Mouse (Mus musculus) kidney, postnatal 36 days (tissue): ENCODE measurements around the gene Aldh3b2.
A peak's percentile ranks its signal among the peaks of the same experiment; 100 is the strongest.
"Not testable (repeated sequence)": the region's sequence is repeated elsewhere in the genome, so short reads cannot be mapped to it uniquely, and the experiment has no call there.

Experiments
- DNase-seq, 2 experiments: peaks; one replicate each; pipeline ENCODE4 v3.0.0; 2021 to 2022; ENCODE audit warnings: mixed read lengths in 2 of 2

Gene Aldh3b2

DNA sequence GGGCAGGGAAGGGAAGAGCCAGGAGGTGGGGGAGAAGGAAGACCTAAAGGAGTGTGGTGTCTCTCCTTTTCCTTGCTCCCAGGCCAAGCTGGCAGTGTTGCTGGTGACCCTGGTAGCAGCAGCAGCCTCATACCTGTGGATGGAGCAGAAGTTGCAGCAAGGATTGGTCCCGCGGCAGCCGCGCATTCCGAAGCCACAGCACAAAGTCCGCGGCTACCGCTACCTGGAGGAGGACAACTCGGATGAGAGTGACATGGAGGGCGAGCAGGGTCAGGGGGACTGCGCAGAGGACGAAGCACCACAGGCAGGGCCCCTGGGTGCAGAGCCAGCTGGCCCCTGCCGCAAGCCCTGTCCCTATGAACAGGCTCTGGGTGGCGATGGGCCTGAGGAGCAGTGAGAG is 23.6 kb upstream of the Aldh3b2 start:
- peak; percentile 44 to 68 for DNase-seq

DNA sequence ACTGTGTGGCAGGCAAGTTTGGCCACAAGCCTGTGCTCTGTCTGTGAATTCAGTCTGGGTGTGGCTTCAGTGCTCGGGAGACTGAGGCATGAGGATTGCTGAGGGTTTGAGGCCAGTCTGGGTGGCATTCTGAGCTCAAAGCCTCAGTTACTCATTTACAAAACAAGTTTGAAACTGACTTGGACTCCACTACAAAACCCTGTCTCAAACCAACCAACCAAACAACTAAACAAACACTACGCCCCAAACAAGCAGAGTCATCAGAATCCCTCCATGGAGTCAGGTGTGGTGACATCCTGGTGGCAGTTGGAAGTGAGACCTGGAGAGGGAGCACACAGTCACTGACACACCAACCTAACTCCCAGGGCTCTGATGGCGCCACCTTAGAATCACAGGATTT is 21.8 kb upstream of the Aldh3b2 start:
- peak; percentile 53 to 54 for DNase-seq

DNA sequence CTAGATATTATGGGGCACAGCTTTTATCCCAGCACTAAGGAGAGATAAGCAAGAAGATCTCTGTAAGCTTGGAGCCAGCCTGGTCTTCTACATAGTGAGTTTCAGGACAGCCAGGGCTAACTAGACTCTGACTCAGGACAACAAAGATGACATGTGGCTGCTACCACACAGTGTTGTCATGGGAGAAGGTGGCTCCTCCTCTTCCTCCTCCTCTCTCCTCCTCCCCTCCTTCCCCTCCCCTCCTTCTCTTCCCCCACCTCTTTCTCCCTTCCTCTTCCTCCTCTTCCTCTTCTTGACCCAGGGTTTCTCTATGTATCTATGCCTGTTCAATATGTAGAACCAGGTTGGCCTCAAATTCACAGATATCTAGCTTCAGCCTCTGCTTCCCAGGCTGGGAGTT is 20.7 kb upstream of the Aldh3b2 start:
- no peak for DNase-seq

DNA sequence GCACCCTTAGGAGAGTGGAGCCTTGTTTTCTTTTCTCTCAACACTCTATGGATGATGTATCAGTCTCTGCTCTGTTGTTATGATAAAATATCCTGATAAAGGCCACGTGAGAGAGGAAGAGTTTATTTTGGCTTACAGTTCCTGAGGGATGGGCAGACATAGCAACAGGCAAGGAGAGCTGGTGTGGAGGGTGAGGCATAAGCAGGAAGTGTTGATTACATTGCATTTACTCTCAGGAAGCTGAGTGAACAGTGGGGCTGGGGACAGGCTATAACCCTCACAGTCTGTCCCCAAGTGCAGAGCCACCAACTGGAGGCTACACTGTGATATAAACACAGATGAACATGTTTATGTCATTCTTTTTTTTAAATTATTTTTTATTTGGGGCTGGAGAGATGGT is 20.0 kb upstream of the Aldh3b2 start:
- no peak for DNase-seq

DNA sequence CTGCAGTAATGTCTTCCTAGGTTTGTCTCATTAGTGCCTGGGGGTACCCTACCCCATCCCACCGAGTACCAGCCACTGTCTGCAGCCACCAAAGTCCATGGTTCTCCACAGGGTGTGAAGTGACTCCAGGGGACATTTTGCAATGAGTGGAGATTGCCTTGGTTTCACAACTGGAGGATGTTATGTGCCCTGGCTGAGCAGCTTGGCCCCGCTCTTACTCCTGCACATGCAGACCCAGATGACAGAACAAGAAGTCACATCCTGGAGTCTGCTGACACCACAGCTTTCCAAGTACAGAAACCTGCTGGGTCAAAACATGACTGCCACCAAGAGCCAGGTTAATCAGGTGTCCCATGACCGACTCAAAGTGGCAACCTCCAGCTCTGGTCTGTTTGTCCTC is 17.1 kb upstream of the Aldh3b2 start:
- peak; percentile 26 to 33 for DNase-seq

DNA sequence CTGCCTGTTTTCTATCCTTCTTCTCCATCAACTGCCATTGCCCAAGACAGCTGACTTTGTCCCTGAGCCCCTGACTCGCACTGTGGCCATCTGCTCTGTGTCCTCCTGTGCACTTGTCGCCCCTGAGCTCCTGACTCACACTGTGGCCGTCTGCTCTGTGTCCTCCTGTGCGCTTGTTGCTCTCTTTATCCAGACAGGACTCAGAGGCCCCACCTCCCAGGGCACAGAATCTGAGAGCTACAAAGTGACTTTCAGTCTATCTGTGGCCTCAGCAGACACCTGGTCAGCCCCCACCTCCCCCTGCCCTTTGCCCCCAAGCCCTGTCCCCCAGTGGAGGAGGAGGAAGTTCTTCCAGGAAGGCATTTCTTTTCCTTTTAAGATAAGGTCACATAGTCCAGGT is 16.3 kb upstream of the Aldh3b2 start:
- DNase-seq, result peak in 1 of 2 experiments; percentile 48

DNA sequence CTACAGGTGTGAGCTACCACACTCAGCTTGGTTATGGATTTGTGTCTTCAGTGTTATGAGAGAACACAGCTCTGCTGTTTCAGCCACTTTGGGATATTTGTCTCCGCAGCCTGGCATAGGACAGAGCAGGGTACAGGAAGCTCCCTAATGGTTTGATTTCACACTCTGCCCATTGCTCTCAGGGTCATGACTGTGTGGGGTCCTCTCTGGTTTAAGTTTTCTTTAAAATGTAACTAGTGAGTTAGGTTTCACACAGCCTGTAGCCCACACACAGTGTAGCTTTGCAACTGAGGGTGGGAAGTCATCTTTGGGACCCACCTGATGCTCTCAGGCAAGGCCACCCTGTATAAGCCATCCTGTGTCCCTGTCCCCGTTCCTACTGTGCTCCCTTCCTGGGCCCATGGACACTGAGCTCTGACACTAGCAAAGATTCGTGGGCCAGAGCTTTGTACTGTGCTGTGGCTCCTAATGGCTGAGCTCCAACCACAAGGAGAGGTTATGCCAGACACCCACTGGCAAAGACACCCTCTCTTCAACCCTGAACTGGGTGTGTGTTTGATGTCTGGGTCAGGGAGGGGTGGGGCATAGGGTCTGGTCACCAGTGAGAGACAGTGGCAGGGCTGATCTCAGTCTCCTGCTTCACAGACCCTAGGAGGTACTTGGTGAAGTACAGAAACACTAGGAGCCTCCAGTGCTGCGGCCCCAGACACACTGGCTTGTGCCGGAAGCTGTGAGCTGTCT is 14.7 kb upstream of the Aldh3b2 start:
- peak; percentile 42 to 54 for DNase-seq

DNA sequence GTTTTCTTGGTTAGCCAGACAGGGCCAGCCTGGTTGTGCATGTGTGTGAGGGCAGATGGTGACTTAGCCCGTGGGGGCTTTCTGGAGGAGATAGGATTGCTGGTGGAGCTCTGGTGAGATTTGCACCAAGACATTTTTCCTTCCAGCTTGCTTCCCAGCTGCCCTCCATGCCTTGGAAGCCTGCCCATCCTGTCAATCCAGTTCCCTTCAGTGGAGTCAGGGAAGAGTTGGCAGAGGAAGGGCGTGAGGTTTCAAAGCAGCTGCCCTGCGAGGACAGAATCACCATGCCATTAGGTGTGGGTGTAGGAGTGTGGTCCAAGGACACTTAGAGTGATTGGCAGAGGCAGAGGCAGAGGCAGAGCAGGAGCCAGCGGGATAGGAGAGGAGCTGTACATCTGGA is 13.7 kb upstream of the Aldh3b2 start, which contains the start of gene Aldh3b3:
Gene Aldh3b3 (plus strand): TSS at position 176 of the 400 bp plus-strand sequence.
- peak; percentile 40 to 65 for DNase-seq

DNA sequence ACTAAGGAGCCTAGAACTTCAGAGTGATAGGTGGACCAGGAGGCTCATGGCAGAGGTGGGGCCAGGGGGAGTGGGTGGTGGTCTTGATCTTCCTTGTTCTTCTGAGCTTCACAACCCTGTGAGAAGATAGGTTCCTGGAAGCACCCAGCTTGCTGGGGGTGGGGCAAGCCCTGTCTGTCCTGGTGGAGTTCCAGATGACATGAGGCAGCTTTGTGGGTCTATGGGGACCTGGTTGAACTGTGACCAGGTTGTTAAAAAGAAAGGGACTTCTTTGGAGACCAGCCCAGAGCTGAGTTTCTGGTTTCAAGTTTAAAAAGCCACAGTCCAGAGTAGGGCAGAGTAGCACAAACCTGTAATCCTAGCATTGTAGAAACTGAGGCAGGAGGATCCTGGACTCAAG is 13.1 kb upstream of the Aldh3b2 start:
- DNase-seq, result peak; percentile 66 to 79

DNA sequence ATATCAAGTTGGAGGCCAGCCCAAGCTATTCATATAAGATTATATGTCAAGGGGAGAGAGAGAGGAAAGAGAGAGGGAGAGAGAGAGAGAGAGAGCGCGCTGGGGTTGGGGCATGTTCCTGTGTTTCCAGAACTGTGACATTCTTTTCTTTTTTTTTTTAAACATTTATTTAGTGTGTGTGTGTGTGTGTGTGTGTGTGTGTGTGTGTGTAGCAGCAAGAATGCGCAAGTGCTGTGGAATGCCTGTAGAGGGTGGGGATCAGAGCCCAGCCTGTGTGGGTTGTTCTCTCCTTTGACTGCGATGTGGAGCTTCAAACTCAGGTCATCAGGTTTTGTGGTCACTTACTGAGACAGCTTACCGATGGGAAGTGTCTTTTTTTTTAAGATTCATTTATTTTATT is 11.9 kb upstream of the Aldh3b2 start:
- no peak for DNase-seq

DNA sequence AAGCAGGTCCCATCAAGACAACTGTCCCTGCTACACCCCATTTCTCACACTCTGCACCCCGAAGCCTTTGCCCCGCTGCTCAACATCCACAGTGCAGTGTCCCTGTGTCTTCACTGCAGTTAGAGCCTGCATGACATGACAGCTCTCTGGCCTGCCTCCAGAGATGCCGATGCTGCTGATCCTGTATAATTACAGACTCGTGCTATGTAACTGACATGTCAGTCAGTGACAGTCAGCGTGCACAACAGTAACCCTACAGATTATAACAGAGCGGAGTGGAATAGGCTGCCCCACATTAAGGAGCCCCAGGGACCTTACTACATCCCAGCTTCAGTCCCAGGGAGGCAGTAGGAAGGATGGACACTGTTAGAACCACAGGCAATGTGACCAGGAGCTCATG is 10.3 kb upstream of the Aldh3b2 start:
- not testable (repeated sequence) for DNase-seq

DNA sequence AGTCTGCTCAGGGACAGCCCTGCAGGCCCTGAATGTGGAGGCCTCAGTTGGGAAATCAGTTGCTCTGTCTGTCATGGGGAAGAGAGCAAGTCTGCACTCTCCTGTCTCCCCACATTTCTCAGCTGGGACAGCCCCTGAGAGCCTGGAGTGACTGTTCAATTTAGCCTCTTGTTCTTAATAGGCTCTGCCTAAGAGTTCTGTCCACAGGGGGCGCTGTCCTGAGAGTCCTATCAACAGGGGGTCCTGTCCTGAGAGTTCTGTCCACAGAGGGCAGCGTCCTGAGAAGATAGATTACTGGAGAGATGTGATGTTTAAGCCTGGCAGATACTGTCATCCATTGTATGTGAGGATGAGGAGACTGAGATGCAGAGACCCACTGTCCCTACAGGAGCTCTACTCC is 9.7 kb upstream of the Aldh3b2 start:
- DNase-seq, result peak in 1 of 2 experiments; percentile 59

DNA sequence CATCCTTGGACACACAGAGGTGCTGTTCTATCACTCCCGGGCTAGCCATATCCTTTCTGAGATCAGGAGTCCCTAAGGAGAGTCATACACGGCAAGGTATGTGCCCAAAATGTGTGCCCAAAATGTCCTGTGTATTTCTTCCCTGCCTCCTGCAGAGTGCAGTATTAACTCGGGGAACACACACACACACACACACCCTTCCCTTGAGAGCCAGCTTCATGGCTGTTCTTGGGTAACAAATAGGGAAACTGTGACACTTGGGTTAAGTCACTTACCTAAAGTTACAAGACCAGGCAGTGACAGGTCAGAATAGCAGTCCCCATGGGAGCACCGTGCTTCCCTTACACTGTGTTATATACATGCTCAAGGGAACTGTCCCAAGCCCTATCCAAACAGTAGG is 8.1 kb upstream of the Aldh3b2 start:
- no peak for DNase-seq

DNA sequence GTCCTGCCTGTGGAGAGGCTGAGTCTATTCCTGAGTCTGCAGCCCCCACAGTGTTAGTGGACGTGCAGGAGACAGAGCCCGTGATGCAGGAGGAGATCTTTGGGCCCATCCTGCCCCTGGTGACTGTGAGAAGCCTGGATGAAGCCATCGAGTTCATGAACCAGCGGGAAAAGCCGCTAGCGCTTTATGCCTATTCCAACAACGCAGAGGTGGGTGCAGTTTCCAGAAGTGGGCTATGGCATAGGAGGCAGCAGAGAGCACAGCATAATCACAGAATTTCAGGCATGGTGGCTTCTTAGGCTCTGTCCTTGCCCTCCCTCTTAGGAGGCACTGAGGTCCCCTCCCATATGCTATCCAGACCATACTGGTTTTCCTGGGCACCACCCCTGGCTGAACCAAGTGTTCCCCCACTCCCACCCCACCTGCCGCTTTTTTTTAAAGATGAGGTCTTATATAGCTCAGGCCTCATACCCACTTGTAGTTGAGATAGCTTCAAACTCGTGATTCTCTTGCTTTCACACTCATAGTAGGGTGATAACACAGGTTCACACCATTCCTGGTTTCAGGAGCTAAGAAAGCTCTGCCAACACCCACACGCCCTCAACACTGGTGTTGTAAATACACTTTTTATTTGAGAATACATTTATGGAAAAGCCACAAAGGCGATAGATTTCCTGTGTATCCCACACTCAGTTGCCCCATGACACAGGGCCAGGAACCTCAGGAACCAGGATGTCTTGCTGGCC is 5.6 kb upstream of the Aldh3b2 start:
- DNase-seq, result no peak

DNA sequence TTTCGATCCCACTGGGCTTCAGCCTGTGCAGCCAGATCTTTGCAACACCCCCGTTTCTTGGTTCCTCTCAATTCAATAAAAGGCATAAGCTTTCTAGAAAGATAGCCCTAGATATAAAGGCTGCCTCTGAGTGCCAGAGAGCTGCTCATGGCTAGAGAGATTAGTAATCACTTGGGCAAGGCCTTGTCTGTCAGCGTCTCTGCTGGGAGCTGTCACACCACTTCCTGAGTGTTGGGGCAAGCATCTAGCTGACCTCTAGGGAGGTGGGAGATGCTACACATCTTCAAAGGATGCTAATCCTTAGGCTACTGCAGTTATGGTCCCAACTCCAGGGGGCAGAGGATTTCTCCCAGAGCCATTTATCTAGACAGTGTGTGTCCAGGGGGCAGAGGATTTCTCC is 4.9 kb upstream of the Aldh3b2 start:
- no peak for DNase-seq

DNA sequence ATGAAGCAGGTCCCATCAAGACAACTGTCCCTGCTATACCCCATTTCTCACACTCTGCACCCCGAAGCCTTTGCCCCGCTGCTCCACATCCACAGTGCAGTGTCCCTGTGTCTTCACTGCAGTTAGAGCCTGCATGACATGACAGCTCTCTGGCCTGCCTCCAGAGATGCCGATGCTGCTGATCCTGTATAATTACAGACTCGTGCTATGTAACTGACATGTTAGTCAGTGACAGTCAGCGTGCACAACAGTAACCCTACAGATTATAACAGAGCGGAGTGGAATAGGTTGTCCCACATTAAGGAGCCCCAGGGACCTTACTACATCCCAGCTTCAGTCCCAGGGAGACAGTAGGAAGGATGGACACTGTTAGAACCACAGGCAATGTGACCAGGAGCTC is 2.5 kb downstream of the Aldh3b2 start:
- not testable (repeated sequence) for DNase-seq

DNA sequence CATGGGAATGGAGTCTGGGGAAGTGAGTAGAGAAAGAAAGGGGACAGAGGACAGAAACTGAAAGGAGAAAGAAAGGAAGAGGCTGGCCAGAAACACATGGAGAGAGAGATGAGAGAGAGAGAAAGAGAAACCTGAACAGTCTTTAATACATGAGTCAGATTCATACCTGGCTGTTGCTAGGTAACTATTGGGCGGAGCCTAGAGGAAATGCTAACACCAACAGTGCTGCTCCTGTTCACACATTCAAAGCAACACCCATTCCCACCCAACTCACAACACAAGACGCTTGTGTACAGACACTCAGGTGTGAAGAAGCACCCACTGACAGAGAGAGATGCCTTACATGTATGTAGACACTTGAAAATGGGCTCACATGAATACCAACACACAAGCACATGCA is 3.7 kb downstream of the Aldh3b2 start:
- no peak for DNase-seq

DNA sequence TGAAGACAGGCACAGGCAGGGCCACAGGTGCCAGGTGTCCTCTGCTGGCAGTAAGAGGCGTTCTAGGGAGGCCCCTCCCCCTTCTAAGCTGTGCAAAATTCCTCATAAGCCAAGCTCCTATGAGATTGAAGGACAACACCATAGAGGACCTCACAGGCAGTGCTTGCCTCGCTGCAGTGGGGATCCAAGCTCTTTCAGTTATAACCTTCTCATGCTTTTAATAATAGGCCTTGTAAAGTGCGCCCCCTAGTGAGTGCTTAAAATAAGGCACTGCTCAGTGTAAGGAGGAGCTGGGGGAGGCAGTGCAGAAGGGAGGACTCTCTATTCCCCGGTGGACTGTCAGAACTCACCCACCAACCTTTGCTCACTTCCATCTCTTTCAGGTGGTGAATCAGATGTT is 8.2 kb downstream of the Aldh3b2 start:
- DNase-seq, result peak; percentile 89 to 90

DNA sequence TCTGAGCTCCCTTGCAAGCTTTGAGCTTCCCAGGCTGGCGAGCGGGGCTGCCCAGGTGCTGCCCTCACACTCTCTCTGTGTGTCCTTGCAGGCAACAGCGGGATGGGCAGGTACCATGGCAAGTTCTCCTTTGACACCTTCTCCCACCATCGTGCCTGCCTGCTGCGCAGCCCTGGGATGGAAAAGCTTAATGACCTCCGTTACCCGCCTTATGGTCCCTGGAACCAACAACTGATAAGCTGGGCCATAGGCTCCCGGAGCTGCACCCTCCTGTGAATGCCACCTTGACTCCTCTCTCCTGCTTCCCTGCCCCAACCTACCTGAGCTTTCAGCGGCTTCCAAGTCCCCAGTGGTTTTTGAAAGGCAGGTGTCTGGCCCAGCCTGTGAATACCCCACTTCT is 8.8 kb downstream of the Aldh3b2 start:
- DNase-seq, result no peak

DNA sequence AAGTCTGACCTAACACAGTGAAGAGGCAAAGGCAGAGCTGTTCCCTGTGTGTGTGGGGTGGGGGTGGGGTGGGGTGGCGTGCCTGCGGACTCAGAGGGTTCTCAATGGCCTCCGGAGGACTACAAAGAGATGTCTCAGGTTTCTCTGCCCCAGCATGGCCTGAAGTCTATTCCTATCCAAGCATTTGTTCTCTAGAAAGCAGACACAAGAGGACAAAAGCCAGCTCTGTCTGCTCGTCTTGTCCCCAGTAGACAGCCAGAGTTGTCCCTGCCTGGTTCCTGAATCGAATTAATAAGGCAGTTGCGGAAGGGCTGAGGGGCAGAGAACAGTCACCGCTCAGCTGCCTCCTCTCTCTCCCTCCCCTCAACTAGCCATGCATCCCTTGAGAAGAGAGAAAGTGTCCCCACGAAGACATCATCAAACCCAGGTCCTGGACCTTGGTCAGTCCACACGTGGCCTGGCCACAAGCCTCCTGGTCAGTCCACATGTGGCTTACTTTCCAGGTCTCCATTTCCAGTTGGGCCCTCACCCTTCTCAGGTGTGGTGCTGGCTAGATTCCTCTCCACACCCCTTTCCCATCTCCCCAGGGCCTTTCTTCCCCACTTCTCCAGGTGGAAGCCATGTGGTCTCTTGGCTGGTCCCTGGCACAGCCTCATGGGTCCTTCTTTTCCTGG is 11.5 kb downstream of the Aldh3b2 start:
- peak in 1 of 2 experiments; percentile 59 for DNase-seq

DNA sequence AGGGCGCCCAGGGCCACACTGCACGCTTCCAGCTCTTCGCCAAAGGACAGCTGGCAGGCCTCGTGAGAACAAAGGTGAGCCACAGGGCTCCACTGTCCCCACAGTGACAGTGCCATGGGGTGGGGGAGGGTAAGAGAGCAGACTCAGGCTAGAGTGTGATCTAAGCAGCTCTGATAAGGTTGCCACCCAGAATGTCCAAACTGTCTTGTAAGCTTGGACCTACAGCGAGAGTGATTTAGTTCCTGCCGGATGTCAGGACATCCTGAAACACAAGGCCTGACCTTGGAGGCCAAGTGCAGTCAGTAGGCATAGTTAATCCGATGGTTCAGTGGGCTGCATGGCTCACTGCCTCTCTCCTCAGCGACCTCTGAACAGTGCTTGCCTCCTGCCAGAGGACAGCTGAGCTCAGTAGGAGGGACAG is 13.1 kb downstream of the Aldh3b2 start:
- peak; percentile 84 to 93 for DNase-seq

DNA sequence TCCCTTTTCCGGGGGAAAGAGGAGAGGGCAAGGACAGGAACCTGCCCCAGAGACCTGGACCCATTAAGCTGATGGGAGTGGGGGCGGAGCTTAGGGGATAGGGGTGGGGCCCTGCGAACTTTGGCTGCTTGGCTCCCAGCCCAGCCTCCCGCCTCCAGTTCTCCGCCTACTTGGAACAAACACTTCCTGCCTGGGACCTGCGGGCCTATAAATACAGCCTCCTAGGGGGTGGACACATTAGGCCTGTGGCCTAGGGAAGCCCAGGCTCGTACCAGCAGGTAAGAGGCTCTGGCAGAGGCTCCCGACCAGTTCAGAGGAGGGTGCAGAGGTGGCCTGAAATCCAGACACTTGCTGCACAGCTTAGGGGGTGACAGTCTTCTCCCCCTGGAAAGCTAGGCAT is 14.2 kb downstream of the Aldh3b2 start, which contains the start of gene Acy3:
Gene Acy3 (plus strand): TSS at position 237 of the 400 bp plus-strand sequence.
- peak; percentile 96 to 98 for DNase-seq

DNA sequence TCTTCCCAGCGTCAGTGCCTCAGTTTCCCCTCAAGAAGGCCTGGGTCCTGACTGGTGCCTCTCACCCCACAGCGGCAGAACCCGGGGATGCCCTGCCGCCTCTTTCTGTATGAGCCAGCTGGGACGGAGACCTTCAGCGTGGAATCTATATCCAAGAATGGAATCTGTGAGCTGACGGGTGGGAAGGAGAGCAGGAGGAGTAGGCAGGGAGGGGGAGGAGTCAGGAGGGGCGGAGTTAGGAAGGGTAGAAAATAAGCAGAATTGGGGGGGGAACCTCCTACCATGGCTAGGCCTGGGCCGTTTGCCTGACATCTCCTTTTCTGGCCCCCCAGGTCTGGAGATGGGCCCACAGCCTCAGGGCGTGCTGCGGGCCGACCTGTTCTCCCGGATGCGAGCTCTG is 15.9 kb downstream of the Aldh3b2 start:
- peak in 1 of 2 experiments; percentile 64 for DNase-seq

DNA sequence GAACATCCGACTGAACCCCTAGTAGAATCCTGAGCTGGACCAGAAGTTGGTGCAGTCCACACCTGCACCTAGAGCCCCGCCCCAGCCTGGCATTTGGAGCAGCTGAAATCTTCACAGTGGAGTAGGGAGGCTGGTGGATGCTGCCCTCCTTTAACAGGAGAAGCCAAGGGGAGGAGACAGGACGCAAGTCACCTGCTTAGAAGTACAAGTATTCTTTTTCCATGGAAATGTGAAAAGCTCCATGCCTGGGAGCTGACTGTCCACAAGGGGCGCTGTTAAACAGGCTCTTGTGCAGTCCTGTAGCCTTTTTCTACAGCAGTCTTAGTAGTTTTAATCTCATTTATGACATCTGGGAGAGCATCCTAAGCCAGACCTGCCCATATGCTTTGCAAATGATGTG is 16.6 kb downstream of the Aldh3b2 start:
- DNase-seq, result peak in 1 of 2 experiments; percentile 48
